Mouse (Mus musculus): Measurements from ENCODE around the gene Sstr5.

Sstr5 gene

DNA sequence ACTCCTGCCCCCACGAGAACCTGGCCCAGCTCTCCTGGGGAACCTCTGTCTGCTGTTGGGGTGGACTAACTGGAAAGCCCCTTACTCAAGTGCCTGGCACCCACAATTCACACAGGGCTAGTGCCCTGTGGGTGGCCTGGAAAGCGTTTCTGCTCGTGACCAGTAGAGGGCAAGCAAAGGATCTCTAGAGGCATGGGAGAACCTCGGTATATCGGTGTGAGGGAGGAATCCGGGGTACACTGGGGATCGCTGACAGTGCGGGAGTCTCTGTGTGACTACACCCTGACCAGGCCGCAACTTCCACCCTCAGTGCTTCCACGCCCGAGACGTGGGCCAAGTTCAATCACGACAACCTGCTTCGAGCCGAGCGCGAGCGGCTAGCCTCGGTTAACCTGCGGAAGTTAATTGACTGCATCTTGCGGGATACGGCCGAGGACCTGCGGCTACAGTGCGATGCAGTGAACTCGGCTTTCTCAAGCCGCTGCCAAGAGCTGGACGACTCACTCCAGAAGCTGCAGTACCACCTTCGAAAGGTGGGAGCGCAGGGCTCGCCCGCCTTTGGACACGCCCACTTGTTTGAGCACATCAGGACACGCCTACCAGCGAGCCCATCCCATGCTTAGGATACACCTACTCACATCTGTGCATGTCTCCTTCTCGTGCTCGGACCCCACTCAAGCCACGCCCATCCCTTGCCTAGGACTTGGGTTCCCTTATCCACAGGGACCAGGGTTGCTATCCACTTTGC, 22.6 kb downstream of the Sstr5 start:
- DNase-seq (ENCODE audit: low read depth, low spot score): no peak

DNA sequence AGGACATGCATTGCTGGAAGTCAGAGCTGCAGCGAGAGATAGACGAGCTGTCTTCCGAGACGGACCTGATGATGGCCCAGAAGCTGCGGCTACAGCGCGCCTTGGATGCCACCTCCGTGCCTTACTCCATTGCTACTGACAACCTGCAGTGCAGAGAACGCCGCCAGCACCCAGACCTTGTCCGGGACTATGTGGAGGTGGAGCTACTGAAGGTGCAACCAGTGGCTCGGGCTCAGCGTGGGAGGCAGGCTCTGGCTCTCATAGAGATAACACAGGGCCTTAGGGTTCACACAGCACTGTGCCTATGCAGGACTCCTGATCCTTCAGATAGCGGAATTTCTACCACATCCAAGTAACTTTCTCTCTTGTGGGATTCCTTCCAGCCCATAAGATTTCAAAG, 25.0 kb downstream of the Sstr5 start:
- DNase-seq (ENCODE audit: low read depth, low spot score): no peak

DNA sequence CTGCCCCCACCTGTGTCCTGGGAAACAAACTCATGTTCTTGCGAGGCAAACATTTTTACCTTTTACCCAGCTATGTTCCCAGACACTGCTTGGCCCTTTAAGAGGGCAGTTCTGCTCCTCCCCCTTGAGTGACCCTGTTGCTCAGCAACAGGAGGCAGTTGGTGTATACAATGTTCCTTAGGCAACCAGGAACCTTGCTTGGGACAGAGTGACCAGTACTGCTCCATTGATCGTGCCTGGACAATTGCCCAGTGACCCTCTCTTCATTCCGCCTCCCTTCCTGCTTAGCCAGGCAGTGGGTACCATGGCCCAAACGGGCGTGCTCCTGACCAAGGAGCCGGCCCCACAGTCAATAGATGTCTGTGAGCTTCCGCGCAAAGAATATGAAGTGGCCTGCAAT, 25.7 kb downstream of the Sstr5 start:
- no peak for DNase-seq (ENCODE audit: low read depth, low spot score)

- peak; percentile 42 for DNase-seq (ENCODE audit: low read depth, low spot score)
Measured at GRCm38 (mm10) chr17:25469798-25470197, 27.3 kb downstream of the Sstr5 start.

DNA sequence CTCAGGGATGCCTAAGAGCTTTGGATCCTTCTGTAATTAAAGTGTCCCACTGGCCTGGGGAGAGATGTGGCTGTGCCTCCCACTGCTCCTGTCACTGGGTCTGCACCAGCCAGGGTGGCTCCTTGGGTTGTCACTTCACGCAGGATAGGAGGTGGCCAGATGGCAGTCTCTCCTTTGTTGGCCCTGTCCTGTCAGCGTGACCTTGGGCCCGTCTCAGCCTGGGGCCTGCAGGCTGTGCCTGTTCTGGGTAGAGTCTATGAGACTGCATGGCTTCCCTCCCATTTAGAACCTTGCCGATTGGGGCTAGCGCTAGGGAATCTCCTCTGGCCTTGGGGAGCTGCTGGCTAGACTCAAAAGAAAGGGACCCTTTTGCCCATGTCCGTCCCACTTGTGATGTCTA, 28.8 kb downstream of the Sstr5 start:
- no peak for DNase-seq (ENCODE audit: low read depth, low spot score)

DNA sequence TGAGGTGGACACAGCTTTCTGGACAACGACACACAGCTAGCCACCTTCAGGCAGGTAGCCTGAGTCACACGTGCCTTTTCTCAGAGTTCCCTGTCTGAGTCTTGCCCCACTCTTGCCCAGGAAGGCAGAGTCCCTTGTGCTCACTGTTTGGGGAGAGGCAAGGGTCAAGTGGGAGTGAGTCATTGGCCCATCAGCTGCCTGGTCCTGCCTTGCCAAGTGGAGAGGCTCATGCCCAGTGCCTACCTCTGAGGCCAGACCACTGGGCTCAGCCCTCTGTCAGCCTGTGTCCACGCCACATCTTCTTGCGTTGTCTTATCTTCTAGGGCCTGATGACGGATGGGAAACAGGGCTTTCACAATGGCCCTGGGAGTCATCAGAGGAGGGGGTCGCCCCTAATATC, 29.3 kb downstream of the Sstr5 start:
- no peak for DNase-seq (ENCODE audit: low read depth, low spot score)

DNA sequence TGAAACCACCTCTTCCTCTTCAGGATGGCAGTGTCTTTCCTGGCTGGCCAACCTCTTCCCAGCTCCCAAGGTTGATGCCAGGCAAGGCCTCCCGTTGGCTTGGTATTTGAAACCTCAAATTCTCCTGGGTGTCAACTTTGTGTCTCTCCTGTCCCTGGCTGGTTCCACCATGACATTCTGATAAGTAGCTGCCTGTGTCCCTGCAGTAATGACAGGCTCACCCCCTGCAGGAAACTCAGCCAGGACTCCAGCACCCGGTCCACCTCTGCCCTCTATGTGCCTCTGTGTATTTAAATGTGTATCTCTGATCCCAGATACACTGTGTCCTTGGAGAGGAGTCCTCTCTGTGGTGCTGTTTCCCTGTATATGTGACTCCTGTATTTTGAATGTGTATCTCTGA, 30.8 kb downstream of the Sstr5 start:
- no peak for DNase-seq (ENCODE audit: low read depth, low spot score)

GRCm38 (mm10) chr17:25464091-25464490, 33.0 kb downstream of the Sstr5 start:
- no peak for DNase-seq (ENCODE audit: low read depth, low spot score)

DNA sequence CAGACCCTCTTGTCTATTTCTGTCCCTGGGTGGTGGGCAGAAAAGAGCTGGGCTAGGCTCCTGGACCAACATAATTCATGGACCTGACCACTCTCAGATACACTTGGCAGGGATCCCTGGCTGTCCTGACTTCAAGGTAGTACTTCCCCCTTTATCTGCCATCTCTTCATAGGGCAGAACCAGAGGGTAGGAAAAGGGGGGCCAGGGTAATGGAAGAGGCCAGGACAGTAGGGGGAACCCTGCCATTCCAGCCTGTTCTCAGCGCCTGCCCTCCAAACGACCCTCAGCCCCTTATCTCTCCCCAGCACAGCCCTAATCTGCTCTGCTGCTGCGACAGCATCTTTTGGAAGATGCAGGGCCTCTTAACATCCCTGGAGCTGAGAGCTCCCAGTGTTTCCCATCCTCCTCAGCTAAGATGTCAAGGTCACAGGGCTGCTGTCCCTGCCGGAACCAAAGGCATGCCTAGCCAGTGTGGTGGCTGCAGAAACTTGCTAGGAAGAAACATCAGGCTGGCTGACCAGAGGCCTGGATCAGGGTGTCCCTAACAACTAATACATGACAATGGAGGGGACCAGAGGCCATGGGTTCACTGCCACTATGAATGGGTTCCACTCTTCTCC, 33.7 kb downstream of the Sstr5 start:
- DNase-seq (ENCODE audit: low read depth, low spot score): no peak

- no peak for DNase-seq (ENCODE audit: low read depth, low spot score)
Measured at GRCm38 (mm10) chr17:25462236-25462875, 34.7 kb downstream of the Sstr5 start.

GRCm38 (mm10) chr17:25456540-25456939, 40.5 kb downstream of the Sstr5 start:
- no peak for DNase-seq (ENCODE audit: low read depth, low spot score)

DNA sequence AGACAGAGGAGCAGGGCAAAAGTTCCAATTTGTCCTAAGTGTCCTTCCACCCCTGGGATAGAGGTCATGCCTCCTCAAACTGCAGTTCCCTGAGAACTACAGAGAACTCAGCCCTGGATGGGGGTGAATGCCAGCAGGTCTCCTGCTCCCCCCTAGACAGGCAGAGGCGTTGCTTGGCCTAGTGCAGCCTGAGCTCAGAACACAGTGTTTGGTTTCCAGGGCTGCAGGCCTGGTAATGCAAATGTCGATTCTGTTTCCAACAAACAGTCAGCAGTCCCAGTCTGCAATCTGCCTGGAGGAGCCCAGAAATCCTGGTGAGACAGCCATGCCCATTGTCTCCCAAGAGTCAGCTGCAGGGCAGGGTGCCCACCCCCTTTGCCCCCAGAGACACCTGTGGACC, 42.8 kb downstream of the Sstr5 start, which contains the start of gene Tekt4:
Gene Tekt4 (plus strand): TSS at position 344 of the 400 bp plus-strand sequence.
- DNase-seq (ENCODE audit: low read depth, low spot score): no peak

DNA sequence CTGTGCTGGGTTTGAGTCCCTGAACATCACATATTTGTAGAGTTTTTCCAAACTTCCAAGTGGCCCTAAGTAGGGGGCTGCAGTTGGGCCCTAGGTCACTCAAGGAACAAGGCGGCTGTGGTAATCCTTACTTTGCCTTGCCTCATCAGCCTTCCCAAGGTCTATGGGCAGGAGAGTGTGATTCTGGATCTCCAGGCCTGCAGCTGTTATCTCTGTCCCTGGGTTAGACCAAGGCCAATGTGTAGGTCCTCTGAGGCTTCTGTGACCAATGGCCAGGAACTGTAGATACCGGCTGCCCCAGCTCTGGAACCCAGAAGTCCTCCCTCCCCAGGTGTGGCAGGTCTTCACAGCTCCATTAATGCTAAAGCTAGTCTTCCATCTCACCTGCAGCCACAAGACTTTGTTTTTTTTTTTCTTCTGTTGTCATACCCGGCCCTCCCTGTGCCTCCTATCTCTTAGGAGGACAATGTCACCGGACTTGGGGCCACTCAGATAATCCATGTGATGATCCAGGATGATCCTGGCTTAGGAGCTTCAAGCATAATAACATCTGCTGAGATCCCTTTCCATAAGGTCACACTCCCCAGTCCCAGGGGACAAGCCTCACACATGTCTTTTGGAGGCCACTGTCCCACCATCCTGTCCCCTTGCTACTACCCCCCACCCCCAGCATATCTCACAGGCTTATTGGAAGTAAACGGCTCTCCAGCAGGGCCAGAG, 44.7 kb downstream of the Sstr5 start:
- DNase-seq (ENCODE audit: low read depth, low spot score): no peak

DNA sequence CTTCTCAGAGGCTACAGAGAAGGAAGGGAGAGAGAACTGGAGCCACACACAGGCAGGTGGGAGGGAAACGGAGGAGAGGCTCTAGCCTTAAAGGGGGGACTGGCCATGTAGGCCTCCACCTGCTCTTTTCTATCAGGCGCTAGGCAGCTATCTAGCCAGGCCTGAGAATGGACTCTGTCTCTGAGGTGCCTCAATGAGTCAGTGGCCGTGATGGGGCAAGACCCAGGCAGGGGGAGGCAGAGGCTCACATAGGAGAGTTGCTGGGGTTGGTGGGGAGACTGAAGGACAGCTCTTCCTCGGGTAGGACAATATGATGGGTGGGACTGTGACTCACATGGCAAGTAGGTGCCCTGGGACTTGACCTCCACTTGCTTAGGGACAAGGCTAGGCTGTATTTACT, 46.8 kb downstream of the Sstr5 start:
- DNase-seq (ENCODE audit: low read depth, low spot score): no peak

GRCm38 (mm10) chr17:25447865-25448264, 49.2 kb downstream of the Sstr5 start:
- DNase-seq (ENCODE audit: low read depth, low spot score): no peak

GRCm38 (mm10) chr17:25445841-25446240, 51.2 kb downstream of the Sstr5 start:
- DNase-seq (ENCODE audit: low read depth, low spot score): no peak

DNA sequence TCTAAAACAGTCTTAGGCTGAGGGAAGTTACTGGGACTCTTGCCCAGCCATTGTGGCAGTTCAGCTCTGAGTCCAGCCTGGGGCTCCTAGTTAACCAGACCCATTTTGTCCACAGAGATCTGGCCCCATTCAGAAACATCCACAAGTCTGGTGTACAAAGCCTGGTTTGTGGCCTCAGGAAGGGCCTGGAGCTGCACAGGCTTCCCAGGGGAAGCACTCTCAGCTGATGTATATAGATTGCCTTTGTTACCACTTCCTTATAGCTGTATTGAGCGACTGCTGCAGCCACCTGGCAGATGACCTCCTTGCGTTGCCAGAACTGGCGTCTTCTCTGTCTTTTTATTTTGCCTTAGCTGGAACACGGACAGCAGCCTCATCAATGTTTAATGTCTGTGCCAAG, 52.0 kb downstream of the Sstr5 start:
- no peak for DNase-seq (ENCODE audit: low read depth, low spot score)

DNA sequence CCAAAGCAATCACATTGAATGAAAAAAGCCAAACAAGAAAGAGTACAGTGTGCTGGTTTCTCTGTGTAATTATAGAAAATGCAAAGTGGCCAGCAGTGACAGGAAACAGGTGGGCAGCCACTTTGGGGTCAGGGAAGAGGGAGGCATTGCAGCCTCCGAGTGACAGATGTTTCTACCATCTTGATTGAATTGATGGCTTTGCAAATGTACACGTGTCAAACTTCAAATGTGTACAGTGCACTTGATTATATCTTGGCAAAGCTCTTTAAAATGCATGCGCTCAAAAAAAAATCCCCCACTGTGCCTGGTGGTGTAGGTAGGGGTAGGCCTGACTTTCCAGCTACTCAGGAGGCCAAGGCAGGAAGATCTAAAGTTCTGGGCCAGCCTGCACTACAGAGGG, 54.2 kb downstream of the Sstr5 start:
- no peak for DNase-seq (ENCODE audit: low read depth, low spot score)

DNA sequence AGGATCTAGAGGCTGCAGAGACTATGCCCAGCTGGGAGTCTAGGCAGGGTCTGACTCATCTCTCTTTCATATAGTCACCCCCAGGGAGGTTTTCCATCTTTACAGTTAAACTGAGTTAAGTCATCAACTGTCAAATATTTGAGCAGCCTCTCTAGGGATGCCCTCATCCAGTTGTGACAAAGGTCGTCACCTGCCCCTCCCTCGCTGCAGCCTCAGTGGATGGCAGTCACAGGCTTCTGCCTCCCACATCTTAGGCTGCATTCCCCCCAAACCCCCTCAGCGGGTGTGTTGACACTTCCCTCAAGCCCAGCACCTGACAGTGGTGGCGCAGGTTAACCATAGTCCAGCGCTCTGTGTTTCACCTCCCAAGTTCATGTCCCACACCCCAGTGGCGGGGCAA, 55.7 kb downstream of the Sstr5 start:
- DNase-seq (ENCODE audit: low read depth, low spot score): no peak

Measured in brain, embryonic 18.5 days (tissue).